Mouse (Mus musculus): Measurements from ENCODE around the gene Fam214a.
"Not testable (repeated sequence)": the region's sequence is repeated elsewhere in the genome, so short reads cannot be mapped to it uniquely, and the experiment has no call there.

Gene Fam214a

GRCm38 (mm10) chr9:74979866-74980265 is 27.2 kb downstream of the Fam214a start:
- Histone ChIP-seq H3K36me3 (ENCODE audit: control insufficient read depth, insufficient read depth, low read length, poor library complexity, severe bottlenecking) (peaks cover 6% of the 10 kb centered on the region; the same call in 1 of the 2 replicates), H3K27me3 (ENCODE audit: control insufficient read depth, insufficient read depth, low read length, poor library complexity, severe bottlenecking) (no peaks in the 10 kb centered on the region)
- DNase-seq (ENCODE audit: low read depth, low spot score): no peak

DNA sequence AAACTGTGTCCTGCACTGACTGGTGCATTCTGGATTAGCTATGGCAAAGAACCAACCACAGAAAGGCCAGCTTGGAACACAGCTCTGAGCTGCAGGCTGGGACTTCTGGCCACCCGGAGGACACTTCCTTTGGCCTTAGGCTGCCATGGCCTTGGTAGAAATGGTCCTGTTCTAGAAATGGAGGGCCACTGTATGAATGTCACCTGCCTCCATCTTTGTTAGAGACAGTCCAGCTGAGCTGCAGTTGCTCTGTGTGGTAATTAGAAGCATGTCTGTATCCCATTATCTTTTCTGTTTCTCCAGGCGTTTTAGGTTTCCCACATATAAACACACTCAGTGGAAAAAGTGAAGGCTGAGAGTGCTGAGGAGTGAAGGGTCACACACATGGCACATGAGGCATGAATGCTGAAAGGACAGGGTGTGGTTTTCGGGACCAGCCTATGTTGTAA is 29.0 kb downstream of the Fam214a start:
- DNase-seq (ENCODE audit: low read depth, low spot score): no peak
- Histone ChIP-seq H3K27me3 (ENCODE audit: control insufficient read depth, insufficient read depth, low read length, poor library complexity, severe bottlenecking) (no peaks in the 10 kb centered on the region), H3K36me3 (ENCODE audit: control insufficient read depth, insufficient read depth, low read length, poor library complexity, severe bottlenecking) (peaks cover 6% of the 10 kb centered on the region; the same call in 1 of the 2 replicates)

GRCm38 (mm10) chr9:74982193-74982592 is 29.5 kb downstream of the Fam214a start:
- Histone ChIP-seq H3K27me3 (ENCODE audit: control insufficient read depth, insufficient read depth, low read length, poor library complexity, severe bottlenecking) (no peaks in the 10 kb centered on the region), H3K36me3 (ENCODE audit: control insufficient read depth, insufficient read depth, low read length, poor library complexity, severe bottlenecking) (peaks cover 6% of the 10 kb centered on the region; the same call in 1 of the 2 replicates)
- no peak for DNase-seq (ENCODE audit: low read depth, low spot score)

- not testable (repeated sequence) for H3K36me3 ChIP-seq (ENCODE audit: control insufficient read depth, insufficient read depth, low read length, poor library complexity, severe bottlenecking); H3K27me3 ChIP-seq (ENCODE audit: control insufficient read depth, insufficient read depth, low read length, poor library complexity, severe bottlenecking); DNase-seq (ENCODE audit: low read depth, low spot score)
These were observed 30.0 kb downstream of the Fam214a start for GRCm38 (mm10) chr9:74982722-74983121.

GRCm38 (mm10) chr9:74985173-74985715 is 32.6 kb downstream of the Fam214a start:
- peak; percentile 48 for DNase-seq (ENCODE audit: low read depth, low spot score)
- H3K36me3 ChIP-seq (ENCODE audit: control insufficient read depth, insufficient read depth, low read length, poor library complexity, severe bottlenecking): 0 out of 2 replicates have a peak, but pooled peaks cover 2% of the 10 kb centered on the region
- no peaks in the 10 kb centered on the region for H3K27me3 ChIP-seq (ENCODE audit: control insufficient read depth, insufficient read depth, low read length, poor library complexity, severe bottlenecking)

DNA sequence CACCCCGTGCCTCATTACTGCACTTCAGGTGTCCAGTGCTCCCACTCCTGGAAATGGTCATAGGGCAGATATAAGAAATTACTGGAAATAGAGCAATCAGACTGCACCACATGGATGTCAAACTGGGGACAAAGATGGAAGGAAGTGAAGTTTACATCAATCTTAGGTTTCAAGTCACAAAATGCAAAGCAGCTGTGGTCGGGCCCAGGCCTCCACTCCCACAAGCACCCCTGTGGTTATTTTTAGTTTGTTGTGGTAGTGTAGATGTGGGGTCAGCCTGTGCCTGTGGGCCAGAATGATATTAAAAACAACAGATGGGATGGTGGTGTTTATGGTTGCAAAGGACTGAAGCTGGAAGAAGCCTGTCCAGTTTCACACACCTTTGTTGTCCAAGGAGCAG is 33.1 kb downstream of the Fam214a start:
- DNase-seq (ENCODE audit: low read depth, low spot score): peak; percentile 61
- H3K27me3 ChIP-seq (ENCODE audit: control insufficient read depth, insufficient read depth, low read length, poor library complexity, severe bottlenecking): no peaks in the 10 kb centered on the region
- H3K36me3 ChIP-seq (ENCODE audit: control insufficient read depth, insufficient read depth, low read length, poor library complexity, severe bottlenecking): 0 out of 2 replicates have a peak, but pooled peaks cover 2% of the 10 kb centered on the region

GRCm38 (mm10) chr9:74988893-74989460 is 36.3 kb downstream of the Fam214a start:
- Histone ChIP-seq H3K27me3 (ENCODE audit: control insufficient read depth, insufficient read depth, low read length, poor library complexity, severe bottlenecking) (no peaks in the 10 kb centered on the region), H3K36me3 (ENCODE audit: control insufficient read depth, insufficient read depth, low read length, poor library complexity, severe bottlenecking) (no peaks in the 10 kb centered on the region)
- DNase-seq (ENCODE audit: low read depth, low spot score): no peak

DNA sequence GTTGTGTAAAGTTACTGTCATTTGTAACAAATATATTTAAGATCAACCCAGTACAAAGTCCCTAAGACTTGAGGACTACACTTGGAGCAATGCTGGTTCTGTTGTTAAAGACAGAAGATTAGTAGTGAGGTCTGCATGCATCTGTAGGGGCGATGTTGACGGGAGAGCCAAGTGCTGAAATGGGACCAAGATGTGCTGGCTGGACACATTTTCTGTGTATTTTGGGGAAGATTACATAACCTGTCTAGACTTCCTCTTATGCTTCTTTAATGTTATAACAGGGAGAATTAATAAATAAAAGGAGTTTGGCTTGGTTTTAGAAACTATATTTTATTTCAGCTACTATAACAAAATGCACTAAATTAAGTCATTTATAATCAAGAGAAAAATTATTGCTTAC is 37.3 kb downstream of the Fam214a start:
- DNase-seq (ENCODE audit: low read depth, low spot score): no peak
- no peaks in the 10 kb centered on the region for H3K27me3 ChIP-seq (ENCODE audit: control insufficient read depth, insufficient read depth, low read length, poor library complexity, severe bottlenecking)
- H3K36me3 ChIP-seq (ENCODE audit: control insufficient read depth, insufficient read depth, low read length, poor library complexity, severe bottlenecking): no peaks in the 10 kb centered on the region

DNA sequence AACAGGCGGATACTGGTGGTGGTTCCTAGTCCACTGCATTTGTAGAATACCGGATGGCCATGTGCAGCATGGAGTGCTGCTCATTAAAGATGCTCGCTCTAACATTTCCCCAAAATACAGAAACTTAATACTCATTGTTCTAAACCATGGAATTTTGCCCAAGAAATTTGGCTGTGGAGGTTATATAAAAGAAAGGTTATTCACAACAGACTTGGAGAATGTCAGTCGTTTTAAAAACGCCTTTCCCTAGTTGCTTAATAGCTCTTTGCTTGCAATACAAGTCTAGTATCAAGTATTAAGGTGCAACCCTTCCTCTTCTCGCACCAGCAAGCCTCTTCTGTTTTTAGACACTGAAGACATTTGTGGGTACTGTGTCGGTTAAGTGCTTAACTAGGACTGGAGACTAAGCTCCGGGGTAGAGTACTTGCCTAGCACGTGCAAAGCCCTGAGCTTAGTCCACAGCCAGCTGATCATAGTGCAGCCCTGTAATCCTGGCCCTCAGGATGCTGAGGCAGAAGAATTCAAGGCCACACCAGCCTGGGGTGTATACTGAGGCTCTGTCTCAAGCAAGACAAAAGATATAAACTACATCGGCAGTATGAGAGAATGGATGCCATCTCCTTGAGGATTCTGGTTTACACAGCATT is 42.0 kb downstream of the Fam214a start:
- no peaks in the 10 kb centered on the region for H3K27me3 ChIP-seq (ENCODE audit: control insufficient read depth, insufficient read depth, low read length, poor library complexity, severe bottlenecking)
- no peaks in the 10 kb centered on the region for H3K36me3 ChIP-seq (ENCODE audit: control insufficient read depth, insufficient read depth, low read length, poor library complexity, severe bottlenecking)
- no peak for DNase-seq (ENCODE audit: low read depth, low spot score)

DNA sequence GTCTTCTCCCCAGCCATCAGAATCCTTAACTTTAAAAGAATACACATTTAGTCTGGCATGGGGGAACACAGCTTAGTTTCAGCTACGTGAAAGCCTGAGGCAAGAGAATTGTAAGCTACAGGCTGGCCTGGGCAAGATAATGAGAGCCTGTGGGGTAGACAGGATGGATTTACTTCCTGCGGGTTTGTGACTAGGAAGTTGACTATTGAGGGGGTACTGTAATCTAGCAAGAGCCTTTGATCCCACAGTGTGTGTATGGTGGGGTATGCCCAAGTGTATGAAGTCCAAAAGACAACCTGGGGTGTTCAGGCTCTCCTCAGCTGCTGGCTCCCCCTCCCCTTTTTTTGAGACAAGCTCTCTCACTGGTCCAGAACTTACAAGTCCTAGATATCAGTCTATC is 43.7 kb downstream of the Fam214a start:
- Histone ChIP-seq H3K36me3 (ENCODE audit: control insufficient read depth, insufficient read depth, low read length, poor library complexity, severe bottlenecking) (no peaks in the 10 kb centered on the region), H3K27me3 (ENCODE audit: control insufficient read depth, insufficient read depth, low read length, poor library complexity, severe bottlenecking) (no peaks in the 10 kb centered on the region)
- DNase-seq (ENCODE audit: low read depth, low spot score): no peak

DNA sequence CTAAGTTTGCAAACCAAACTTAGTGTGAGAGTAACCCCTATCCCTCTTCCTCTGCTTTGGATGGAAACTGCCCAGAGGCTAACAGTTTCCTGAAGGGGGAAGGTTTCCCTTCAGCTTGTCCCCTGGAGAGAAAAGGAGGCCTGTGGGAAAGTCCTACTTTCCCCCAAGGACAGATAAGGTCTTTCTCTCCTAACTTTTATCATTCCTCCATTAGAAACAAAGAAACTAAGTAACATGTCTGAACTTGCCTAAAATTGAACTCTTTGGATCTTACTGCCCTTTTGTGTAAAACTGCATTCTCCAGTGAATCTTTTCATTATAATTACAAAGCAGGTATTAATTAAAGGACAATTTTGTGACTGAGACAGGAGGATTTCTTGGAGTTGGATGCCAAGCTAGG is 45.3 kb downstream of the Fam214a start:
- DNase-seq (ENCODE audit: low read depth, low spot score): no peak
- no peaks in the 10 kb centered on the region for H3K36me3 ChIP-seq (ENCODE audit: control insufficient read depth, insufficient read depth, low read length, poor library complexity, severe bottlenecking)
- no peaks in the 10 kb centered on the region for H3K27me3 ChIP-seq (ENCODE audit: control insufficient read depth, insufficient read depth, low read length, poor library complexity, severe bottlenecking)

DNA sequence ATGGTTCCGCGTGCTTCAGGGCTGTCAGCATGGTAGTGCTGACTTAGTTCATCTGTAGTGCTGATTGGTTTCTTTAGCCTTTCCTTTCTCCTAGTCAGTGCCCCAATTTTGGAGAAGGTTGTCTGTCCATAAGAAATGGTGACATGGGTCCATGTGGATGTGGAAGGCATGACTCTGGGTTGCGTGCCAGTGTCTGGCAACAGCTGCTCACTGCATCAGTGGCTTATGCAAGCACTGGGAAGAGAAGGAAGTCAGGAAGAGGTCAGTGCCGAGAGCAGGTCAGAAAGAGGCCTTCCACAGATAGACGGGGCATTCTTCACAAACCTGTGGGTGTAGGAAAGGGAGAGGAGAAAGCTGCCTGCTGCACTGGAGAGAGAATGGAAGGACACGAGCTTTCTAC is 48.3 kb downstream of the Fam214a start:
- Histone ChIP-seq H3K27me3 (ENCODE audit: control insufficient read depth, insufficient read depth, low read length, poor library complexity, severe bottlenecking) (no peaks in the 10 kb centered on the region), H3K36me3 (ENCODE audit: control insufficient read depth, insufficient read depth, low read length, poor library complexity, severe bottlenecking) (no peaks in the 10 kb centered on the region; the same call in 1 of the 2 replicates)
- DNase-seq (ENCODE audit: low read depth, low spot score): no peak

DNA sequence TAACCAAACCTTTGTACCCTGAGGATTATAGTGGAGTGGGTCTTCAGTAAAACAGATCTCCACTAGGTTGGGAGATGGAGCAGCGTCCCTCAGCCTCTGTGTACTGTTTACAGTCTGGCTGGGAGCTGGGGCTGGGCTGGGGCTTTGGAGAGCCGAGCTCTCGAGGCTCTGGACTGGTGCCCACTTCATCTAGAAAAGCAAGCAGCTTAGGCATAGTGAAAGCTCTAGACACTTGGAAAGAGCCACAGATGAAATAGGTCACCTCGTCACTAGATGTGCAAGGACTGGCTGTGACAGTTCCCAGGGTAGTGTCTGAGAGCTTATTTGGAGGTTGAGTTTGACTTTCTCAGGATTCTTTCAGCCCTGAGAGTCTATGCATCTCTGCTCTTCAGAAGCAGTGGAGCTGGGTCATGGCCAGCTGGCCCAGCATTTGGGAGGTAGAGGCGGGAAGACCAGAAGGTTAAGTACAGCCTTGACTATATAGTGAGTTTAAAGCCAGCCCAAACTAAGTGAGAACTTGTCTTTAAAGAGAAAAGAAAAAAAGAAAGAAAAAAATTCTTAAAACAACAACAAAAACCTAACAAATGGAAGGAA is 49.0 kb downstream of the Fam214a start:
- Histone ChIP-seq H3K36me3 (ENCODE audit: control insufficient read depth, insufficient read depth, low read length, poor library complexity, severe bottlenecking) (no peaks in the 10 kb centered on the region; the same call in 1 of the 2 replicates), H3K27me3 (ENCODE audit: control insufficient read depth, insufficient read depth, low read length, poor library complexity, severe bottlenecking) (no peaks in the 10 kb centered on the region)
- DNase-seq (ENCODE audit: low read depth, low spot score): no peak

DNA sequence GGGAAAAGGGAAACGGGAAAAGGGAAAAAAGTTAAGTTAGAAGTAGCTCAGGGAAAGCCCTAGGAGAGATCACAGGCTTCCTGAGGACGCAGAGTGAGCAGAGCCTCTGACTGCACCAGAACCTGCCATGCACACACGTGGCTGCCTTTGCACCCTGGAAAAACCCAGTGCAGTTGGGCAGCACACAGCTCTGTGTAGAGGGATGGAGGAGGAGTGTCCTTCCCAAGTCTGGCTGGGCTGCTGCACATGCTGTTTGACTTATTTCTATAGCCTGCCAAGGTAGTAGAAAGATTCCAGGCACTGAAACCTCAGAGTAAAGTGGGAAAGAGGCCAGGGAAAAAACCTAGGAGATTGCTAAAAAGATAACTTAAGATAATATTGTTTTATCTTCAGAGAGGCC is 49.6 kb downstream of the Fam214a start:
- DNase-seq (ENCODE audit: low read depth, low spot score): no peak
- Histone ChIP-seq H3K27me3 (ENCODE audit: control insufficient read depth, insufficient read depth, low read length, poor library complexity, severe bottlenecking) (no peaks in the 10 kb centered on the region), H3K36me3 (ENCODE audit: control insufficient read depth, insufficient read depth, low read length, poor library complexity, severe bottlenecking) (no peaks in the 10 kb centered on the region; the same call in 1 of the 2 replicates)

DNA sequence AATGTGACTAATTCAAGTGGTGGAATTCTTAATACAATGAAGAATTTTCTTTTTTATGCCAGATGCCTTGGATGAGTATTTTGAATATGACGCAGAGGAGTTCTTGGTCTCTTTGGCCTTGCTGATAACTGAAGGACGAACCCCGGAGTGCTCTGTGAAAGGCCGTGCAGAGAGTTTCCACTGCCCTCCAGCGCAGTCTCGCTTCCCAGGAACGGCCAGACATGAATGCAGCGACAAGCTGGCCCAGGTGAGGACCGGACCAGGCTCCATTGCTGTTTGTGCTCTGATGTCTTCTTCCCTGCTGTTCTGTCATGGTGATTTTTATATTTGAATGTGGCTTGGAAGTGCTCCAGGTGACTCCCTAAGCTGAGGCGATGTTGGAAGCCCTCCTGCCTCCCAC is 51.5 kb downstream of the Fam214a start:
- peaks cover 2% of the 10 kb centered on the region; the same call in 1 of the 2 replicates for H3K36me3 ChIP-seq (ENCODE audit: control insufficient read depth, insufficient read depth, low read length, poor library complexity, severe bottlenecking)
- no peak for DNase-seq (ENCODE audit: low read depth, low spot score)
- no peaks in the 10 kb centered on the region for H3K27me3 ChIP-seq (ENCODE audit: control insufficient read depth, insufficient read depth, low read length, poor library complexity, severe bottlenecking)

All from splenic B cell, adult 2 months (primary cell).